Mouse (Mus musculus) hindbrain, embryonic 10.5 days (tissue): ENCODE results near the gene Fastkd2. TPM values are rescaled to one million over a fixed set of nuclear protein-coding genes. Genes with fewer than 3 reads are reported as not detected.

Source experiments
- DNase-seq: peaks from one replicate; pipeline ENCODE4 v3.0.0-alpha.2; 2017; ENCODE audit warnings: low spot score
- H3K27ac ChIP-seq: fragments of 300-500 bp; sonication (generic); 2 replicates; pipeline ENCODE4 v1.5.1; 2016; ENCODE audit warnings: mild to moderate bottlenecking, moderate library complexity
- H3K27me3 ChIP-seq: fragments of 300-500 bp; sonication (generic); 2 replicates; pipeline ENCODE4 v1.6.1; 2016; ENCODE audit warnings: mild to moderate bottlenecking; ENCODE audit not compliant: poor library complexity, insufficient read depth, severe bottlenecking
- H3K36me3 ChIP-seq: fragments of 300-500 bp; sonication (generic); 2 replicates; pipeline ENCODE4 v1.6.1; 2016; ENCODE audit warnings: mild to moderate bottlenecking, moderate library complexity
- H3K4me1 ChIP-seq: fragments of 300-500 bp; sonication (generic); replicated peaks from 2 replicates; pipeline ENCODE4 v1.6.1; 2016; ENCODE audit warnings: mild to moderate bottlenecking
- H3K4me3 ChIP-seq: fragments of 300-500 bp; sonication (generic); 2 replicates; pipeline ENCODE4 v1.5.1; 2016; ENCODE audit warnings: mild to moderate bottlenecking, moderate library complexity
- H3K9me3 ChIP-seq: fragments of 300-500 bp; sonication (generic); 2 replicates; pipeline ENCODE4 v1.6.1; 2016; ENCODE audit warnings: mild to moderate bottlenecking, moderate library complexity
- WGBS: fragments of 180-500 bp; shearing (Covaris S2); methylation state at CpG from one replicate; pipeline ENCODE4 v1.1.7; 2016; 5-methylcytosine and 5-hydroxymethylcytosine counted together
- polyA plus RNA-seq: library from polyadenylated mRNA; unstranded; fragments of >200 nt; fragmentation: Nextera tagmentation; extraction: Ambion mirVana; gene quantifications from 2 replicates; pipeline ENCODE4 v1.2.1, GENCODE M21; 2016

Fastkd2 gene
- polyA plus RNA-seq, 1 experiment from 2014 or later, result 56.1 TPM

DNA sequence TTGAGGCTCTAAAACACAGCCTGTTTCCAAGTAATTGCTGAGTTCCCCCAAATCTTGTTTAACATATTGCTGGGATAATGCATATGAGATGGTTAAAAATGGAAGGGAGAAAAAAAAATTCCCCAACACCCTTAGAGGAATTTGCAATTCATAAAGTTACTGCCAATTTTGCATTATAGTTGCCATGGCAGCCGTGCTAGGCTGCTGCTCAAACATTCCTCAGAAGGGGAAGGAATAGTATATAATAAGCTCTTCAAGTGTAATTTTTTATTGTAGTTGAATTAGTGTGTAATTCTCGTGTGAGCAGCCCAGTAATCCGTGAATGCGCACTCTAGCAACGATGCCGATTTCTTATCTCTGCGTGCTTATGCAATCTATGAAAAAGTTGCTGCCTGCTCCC, 39.9 kb downstream of the Fastkd2 start:
- 90% methylated on average over 7 of the region's 7 CpGs for WGBS
- H3K27ac ChIP-seq, result no peak overlapping the region
- no peak overlapping the region for H3K4me3 ChIP-seq
- H3K27me3 ChIP-seq, result no peaks in the 10 kb centered on the region
- H3K4me1 ChIP-seq, result peaks cover 27% of the 10 kb centered on the region
- H3K9me3 ChIP-seq, result no peaks in the 10 kb centered on the region
- no peaks in the 10 kb centered on the region for H3K36me3 ChIP-seq
- DNase-seq, result no peak

DNA sequence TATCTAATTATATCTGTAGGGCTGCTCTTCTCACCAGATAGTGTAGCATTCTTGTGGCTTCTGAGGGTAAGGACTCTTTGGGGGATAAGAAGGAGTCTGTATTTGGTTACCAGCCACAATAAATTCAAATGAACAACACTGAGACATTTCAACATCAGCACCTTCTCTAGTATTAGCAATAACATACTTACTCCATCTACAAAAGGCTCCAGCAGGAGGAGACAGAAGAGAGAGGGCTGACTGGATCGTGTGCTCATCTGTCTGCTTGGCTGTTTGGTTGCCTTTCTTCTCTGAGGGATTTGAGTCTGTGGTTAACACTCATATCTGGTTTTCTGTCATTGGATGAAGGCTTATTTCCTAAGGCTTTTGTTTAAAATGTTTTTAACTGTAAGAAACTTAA, 46.0 kb downstream of the Fastkd2 start:
- Histone ChIP-seq H3K4me3 (no peak overlapping the region), H3K9me3 (no peaks in the 10 kb centered on the region), H3K36me3 (no peaks in the 10 kb centered on the region), H3K4me1 (no peaks in the 10 kb centered on the region), H3K27me3 (no peaks in the 10 kb centered on the region), H3K27ac (no peak overlapping the region)
- 67% methylated on average over 1 of the region's 1 CpGs for WGBS
- DNase-seq, result no peak

DNA sequence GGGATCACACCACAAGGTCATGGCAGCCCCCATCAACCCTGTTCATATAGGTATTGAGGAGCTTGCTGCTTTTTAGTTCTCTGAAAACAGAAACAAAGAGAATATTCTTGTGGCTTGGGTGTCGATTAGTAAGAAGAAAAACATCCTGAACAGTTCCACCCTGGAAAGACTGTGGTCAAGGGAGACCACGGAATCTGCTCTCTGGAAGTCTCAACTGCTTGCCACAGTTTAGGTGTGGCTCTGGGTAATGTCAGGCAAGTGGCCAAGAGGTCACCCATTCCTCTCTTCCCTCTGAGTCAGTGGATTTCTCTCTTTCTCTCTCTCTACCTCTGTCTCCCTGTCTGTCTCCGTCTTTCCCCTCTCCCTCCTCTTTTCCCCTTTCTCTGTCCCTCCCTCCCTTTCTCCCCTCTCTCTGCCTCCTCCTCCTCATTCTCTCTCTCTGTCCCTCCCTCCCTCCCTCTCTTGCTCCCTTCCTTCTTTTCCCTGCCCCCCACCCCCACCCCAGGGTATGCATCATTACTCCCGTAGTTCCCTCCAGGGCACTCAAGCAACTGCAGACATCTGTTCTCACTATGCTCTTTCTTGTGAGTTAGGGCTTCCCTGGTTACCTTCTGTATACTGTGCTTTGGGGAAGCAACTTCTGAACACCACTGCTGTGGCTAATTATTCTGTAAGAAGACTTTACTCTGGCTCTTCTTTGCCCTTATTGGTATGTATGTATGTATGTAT, 46.7 kb downstream of the Fastkd2 start:
- WGBS, result 60% methylated on average over 4 of the region's 4 CpGs
- DNase-seq, result no peak
- Histone ChIP-seq H3K4me3 (no peak overlapping the region), H3K27me3 (no peaks in the 10 kb centered on the region), H3K4me1 (no peaks in the 10 kb centered on the region), H3K36me3 (no peaks in the 10 kb centered on the region), H3K9me3 (no peaks in the 10 kb centered on the region), H3K27ac (no peak overlapping the region)

DNA sequence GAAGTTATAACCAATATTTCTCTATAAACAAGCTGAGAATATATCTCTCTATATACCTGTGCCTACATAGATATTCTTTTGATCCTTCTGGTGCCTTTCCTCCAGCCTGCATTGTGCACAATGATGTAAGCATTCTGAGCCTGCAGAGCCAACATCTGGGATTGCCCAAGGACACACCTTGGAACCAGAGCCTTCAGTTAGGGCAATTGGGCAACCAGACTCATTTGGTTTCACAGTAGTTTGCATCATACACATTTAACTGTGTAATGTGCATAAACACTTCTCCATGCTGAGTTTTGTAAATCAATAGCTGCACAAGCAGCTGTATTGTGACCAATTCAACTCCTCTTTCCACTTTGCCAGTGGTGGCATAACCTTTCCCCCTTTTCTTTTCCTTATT, 63.9 kb downstream of the Fastkd2 start:
- Histone ChIP-seq H3K27ac (no peak overlapping the region), H3K27me3 (no peaks in the 10 kb centered on the region), H3K36me3 (no peaks in the 10 kb centered on the region), H3K4me3 (no peak overlapping the region), H3K9me3 (no peaks in the 10 kb centered on the region), H3K4me1 (no peaks in the 10 kb centered on the region)
- DNase-seq, result no peak

Other genes starting within 250 kb of the Fastkd2 start
- gene Gm39653, start 114.6 kb upstream of the Fastkd2 start, polyA plus RNA-seq, result not detected in 2 replicates
- gene Dytn, start 43.7 kb upstream of the Fastkd2 start, polyA plus RNA-seq, result 0.05 TPM in 1 of 2 replicates, not detected in the other
- 0.12 and 0.46 TPM in 2 replicates for gene Mdh1b, start 296 bp upstream of the Fastkd2 start, polyA plus RNA-seq
- gene 4933402D24Rik, start 38.7 kb downstream of the Fastkd2 start, polyA plus RNA-seq, result 0.14 and 0.41 TPM in 2 replicates